Mouse (Mus musculus): ENCODE results near the gene Slc35d2. TPM values are rescaled to one million over a fixed set of nuclear protein-coding genes. Genes with fewer than 3 reads are reported as not detected.

The Slc35d2 gene
- total RNA-seq, 2 experiments from 2014 or later: 0.67 to 0.77 TPM

GRCm38 (mm10) chr13:64123491-64124188 is 5.5 kb downstream of the Slc35d2 start:
- no peak for DNase-seq (ENCODE audit: low spot score in 2 of 2)
- intact Hi-C loops (cut with DNase I): no loop called here

DNA sequence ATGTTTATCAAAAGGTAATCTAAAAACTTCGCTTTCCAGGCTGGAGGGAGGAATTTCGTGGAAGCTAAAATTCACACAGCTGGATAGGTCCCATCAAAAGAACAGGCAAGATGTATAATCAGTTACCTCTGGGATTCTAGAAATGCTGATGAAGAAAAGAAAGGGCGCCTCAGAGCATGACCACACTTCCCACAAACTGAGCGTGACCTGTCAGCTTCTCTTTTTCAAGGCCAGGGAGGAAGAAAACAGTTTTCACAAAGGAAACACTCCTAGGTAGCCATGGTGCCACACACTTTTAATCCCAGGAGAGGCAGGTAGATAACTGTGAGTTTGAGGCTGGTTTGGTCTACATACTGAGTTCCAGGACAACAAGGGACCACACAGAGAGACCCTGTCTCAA is 8.4 kb downstream of the Slc35d2 start:
- intact Hi-C loops (cut with DNase I): no loop called here
- no peak for DNase-seq (ENCODE audit: low spot score in 2 of 2)

GRCm38 (mm10) chr13:64117442-64117841 is 11.7 kb downstream of the Slc35d2 start:
- DNase-seq (ENCODE audit: low spot score in 2 of 2): no peak
- intact Hi-C loops (cut with DNase I): no loop called here

GRCm38 (mm10) chr13:64110421-64110820 is 18.7 kb downstream of the Slc35d2 start:
- DNase-seq (ENCODE audit: low spot score in 2 of 2): no peak
- intact Hi-C loops (cut with DNase I): no loop called here

DNA sequence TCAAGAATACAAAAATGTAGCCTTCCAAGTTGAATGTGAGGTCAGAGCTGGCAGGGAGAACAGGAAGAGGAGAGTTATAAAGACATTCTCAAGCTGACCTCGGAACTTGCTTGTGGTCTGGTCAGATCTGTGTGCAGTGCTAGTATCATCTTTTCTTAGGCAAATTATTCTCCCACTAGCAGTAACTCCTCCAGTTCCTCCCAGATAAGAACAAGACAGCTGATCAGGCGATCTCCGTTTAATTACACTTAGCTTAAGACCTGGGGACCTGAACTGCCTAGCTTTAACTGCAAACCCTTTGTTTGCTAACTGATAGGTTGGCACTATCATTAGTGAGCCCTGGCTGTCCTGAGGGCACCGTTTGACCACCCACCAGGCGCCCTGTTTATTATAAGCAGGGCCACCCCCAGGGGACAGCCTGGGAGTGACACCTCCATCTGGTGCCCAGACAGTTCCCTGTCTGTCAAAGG is 20.8 kb downstream of the Slc35d2 start:
- intact Hi-C loops (cut with DNase I): no loop called here
- no peak for DNase-seq (ENCODE audit: low spot score in 2 of 2)

DNA sequence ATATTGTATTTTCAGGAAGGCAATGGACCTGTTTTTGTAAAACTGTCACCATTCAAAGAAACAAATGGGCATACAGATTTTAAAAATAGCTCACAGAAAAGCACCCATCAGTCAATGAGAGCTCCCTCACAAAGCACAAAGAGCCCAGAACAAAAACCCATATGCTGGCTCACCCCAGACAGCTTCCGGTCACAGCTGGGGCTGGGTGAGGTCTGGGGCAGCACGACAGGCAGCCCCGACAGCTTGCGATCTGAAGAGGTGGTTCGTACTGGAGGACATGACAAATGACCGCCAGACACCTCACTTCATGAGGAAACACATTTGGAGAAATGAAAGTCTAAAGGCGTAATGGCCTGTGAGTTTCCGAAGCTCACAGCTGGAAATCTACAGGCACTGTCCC is 21.6 kb downstream of the Slc35d2 start:
- DNase-seq (ENCODE audit: low spot score in 2 of 2): no peak
- intact Hi-C loops (cut with DNase I): no loop called here

DNA sequence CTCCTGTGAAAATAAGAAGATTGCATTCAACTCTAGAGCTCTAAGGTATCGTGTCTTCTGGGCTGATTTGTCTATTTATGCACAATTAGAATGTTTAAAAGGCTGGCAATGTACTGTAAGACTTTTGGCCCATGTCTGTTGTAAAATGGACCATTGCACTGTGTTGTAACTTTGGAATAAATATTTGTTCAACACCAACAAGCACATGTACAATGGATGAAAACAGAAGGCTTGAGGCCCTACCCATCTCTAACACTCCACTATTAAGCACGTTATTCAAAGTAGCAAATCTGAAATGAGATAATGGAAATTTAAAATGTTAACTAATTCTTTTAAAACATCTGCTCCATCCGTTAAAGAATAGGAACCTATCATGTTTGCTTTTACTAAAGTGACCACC is 22.1 kb downstream of the Slc35d2 start:
- intact Hi-C loops (cut with DNase I): no loop called here
- no peak for DNase-seq (ENCODE audit: low spot score in 2 of 2)

GRCm38 (mm10) chr13:64105690-64106089 is 23.5 kb downstream of the Slc35d2 start:
- intact Hi-C loops (cut with DNase I): no loop called here
- no peak for DNase-seq (ENCODE audit: low spot score in 2 of 2)

GRCm38 (mm10) chr13:64100186-64100585 is 29.0 kb downstream of the Slc35d2 start:
- intact Hi-C loops (cut with DNase I): no loop called here
- DNase-seq (ENCODE audit: low spot score in 2 of 2): no peak

DNA sequence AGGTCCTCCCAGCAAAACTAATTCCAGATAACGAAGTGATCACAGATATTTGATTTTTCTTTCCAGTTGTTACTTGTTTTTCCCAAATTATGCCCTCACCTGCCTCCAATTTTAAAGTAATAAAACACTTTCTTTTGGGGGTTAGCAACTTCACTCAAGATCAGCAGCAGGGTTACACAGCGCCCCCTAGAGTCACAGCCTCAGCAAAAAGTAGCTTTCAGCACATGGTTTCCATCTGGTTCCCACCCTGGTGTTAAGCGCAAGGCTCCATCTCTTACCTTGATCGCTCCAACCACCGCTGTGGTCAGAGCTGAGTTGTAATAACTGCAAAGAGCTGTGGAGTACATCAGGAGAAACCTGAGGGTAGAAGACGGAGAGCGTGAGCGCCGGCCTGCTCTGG is 30.2 kb downstream of the Slc35d2 start:
- no peak for DNase-seq (ENCODE audit: low spot score in 2 of 2)
- intact Hi-C loops (cut with DNase I): no loop called here

DNA sequence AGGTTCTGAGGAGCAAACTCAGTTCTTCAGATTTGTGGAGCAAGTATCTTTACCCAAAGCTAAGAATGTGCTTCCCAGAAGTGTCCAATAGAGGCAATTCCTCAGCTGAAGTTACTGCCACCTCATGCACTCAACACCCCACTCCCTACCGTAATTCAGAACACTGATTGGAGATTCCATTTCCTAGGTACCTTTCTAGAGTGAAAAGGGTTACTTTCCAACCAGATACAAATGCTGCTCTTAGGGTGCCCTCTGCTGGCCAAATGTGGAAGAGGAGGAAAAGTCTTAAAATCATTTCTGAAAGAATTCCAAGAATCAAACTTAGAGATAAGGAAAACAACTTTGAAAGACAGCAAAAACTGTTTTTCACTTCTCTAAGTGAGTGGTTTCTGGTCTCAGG is 35.8 kb downstream of the Slc35d2 start:
- peak; percentile 18 to 51 for DNase-seq (ENCODE audit: low spot score in 2 of 2)
- intact Hi-C loops (cut with DNase I): no loop called here

DNA sequence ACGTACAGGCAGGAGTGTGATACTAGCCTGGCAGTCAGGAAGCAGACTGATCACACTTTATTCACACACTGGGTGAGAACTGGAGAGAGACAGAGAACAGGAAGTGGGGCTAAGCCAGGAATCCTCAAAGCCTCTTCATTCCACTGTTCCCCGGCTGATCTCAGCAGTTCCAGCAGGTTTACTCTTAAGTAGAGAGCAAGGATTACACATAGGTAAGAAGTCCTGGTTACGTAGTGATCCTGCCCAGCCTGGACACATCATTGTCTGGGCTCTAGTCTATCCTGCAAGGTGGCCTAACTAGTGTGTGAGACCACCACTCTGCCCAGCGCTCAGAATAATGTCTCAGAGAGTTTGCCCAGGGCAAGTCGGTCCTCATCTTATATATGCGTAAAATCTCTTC is 36.4 kb downstream of the Slc35d2 start:
- DNase-seq (ENCODE audit: low spot score in 2 of 2): no peak
- intact Hi-C loops (cut with DNase I): no loop called here

GRCm38 (mm10) chr13:64092141-64092540 is 37.0 kb downstream of the Slc35d2 start:
- intact Hi-C loops (cut with DNase I): no loop called here

DNA sequence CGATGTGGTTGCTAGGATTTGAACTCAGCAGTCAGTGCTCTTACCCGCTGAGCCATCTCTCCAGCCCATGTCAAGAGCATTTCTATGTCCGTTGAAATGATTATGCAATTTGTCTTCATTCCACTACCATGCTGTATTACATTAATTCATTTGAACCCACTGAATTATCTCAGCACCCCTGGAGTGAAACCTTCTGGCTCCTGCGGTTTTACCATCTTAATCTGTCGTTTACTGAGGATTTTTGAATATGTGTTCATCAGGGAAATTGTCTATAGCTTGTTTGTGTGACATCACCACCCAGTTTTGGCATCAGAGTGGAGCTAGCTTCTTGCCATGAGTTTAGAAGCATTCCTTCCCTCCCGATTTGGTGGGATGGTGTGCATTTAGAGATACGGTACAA is 38.2 kb downstream of the Slc35d2 start:
- no peak for DNase-seq (ENCODE audit: low spot score in 2 of 2)
- intact Hi-C loops (cut with DNase I): no loop called here

More at GRCm38 (mm10) chr13:64092141-64092540, 37.0 kb downstream of the Slc35d2 start:
- DNase-seq (ENCODE audit: low spot score in 2 of 2): no peak

DNA sequence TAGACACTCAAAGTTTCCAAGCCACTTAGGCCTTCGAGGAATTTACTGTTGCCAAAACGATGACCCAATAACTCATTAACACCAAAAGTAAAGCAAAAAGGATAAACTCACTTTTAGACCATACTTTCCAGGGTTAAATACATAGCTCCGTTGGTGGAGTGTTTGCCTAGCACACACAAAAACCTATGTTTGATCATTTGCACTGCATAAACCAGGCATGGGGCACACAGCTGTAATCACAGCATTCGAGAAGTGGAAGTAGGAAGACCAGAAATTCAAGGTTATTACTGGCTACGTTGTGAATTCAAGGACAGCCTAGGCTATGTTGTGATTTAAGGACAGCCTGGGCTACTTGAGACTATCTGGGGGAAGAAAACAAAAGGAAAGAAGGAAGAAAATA is 38.9 kb downstream of the Slc35d2 start:
- intact Hi-C loops (cut with DNase I): no loop called here

GRCm38 (mm10) chr13:64089130-64089529 is 40.0 kb downstream of the Slc35d2 start, which contains the start of gene Hsd17b3:
Gene Hsd17b3, minus strand, starts transcription at chr13:64089230.
- intact Hi-C loops (cut with DNase I): no loop called here
- DNase-seq (ENCODE audit: low spot score in 2 of 2): no peak

More for the DNA sequence above, 38.9 kb downstream of the Slc35d2 start:
- no peak for DNase-seq (ENCODE audit: low spot score in 2 of 2)

DNA sequence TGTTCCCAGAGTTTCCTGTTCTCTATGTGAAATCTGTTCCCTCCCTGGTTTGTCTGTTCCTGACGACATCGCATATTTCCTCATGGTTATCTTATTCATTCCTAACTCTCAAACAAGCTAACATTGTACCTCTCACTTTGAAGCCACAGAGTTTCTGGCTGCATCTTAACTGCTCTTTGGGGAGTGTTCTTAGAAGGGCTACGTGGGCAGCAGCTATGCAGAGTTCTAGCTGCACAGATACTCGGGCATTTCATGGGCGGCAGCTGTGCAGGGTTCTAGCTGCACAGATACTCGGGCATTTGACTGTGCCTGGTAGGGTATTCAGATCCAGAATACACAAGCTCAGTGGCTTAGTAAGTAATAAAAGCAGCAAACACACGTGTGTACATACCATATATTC is 41.1 kb downstream of the Slc35d2 start:
- intact Hi-C loops (cut with DNase I): no loop called here
- DNase-seq (ENCODE audit: low spot score in 2 of 2): no peak

DNA sequence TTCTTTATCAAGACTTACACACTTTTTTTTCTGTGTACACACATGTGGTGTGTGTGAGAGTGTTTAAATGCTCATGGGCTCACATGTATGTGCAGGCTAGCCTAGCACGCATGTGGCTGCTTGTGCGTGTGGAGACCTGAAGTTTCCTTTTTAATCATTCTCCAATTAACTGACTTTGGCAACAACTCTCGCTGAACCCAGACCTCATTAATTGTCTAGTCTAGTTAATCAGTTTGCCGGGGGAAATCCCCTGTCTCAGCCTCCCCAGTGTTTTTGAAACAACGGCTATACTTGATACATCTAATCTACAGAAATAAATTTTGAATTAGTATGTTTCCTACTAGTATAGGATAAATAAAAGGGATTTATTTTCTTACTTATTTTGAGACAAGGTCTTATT is 43.1 kb downstream of the Slc35d2 start:
- no peak for DNase-seq (ENCODE audit: low spot score in 2 of 2)
- intact Hi-C loops (cut with DNase I): no loop called here

- no peak for DNase-seq (ENCODE audit: low spot score in 2 of 2)
- intact Hi-C loops (cut with DNase I): no loop called here
These were observed 45.8 kb downstream of the Slc35d2 start for GRCm38 (mm10) chr13:64083331-64083730.

- DNase-seq (ENCODE audit: low spot score in 2 of 2): no peak
- intact Hi-C loops (cut with DNase I): no loop called here
These were observed 47.9 kb downstream of the Slc35d2 start for GRCm38 (mm10) chr13:64081012-64081919.

DNA sequence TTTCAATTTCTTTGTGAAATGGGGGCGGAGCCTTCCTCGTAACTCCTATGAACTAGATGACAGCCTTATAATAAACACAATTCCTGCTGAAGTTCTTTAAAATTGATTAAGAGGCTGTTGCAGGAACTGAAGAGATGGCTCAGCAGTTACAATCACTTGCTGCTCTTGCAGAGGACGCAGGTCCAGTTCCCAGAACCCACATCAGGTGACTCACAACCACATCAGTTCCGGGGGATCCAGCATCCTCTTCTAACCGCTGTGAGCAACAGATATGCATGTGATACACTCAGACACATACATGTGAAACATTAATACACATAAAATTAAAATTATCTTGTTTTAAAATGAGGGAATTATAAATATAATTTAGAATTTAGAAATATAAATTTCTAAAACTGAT is 51.6 kb downstream of the Slc35d2 start:
- DNase-seq (ENCODE audit: low spot score in 2 of 2): no peak
- intact Hi-C loops (cut with DNase I): no loop called here
